Comparison of ENCODE assay signal across 27 mouse cellular contexts in the genomic region with DNA sequence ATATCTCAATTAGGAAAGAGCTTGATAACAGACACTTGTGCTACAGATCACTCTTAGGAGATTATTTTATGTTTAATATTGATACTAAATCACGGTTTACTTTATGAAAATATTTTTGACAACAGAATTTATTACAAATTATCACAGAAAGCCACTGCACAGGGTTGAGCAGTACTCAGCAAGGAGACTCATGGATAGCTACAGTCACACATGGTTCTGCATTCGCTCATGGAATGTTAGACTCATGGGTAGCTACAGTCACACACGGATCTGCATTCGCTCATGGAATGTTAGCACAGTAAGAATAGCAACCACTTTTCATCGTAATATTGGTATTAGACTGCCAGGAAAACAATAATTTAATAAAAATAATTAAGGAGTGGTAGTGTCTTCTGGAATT.
"Had no signal": no experiment of that assay in that cellular context is flagged by ENCODE, and none has a peak within 500 bp of the region (broad histone marks: within the 10 kb centered on the region; RNA-seq: fewer than 3 reads in every experiment).

No protein-coding gene starts in this region.

- H3K27me3 ChIP-seq: embryonic facial prominence, embryonic 12.5 days; embryonic facial prominence, embryonic 13.5 days; embryonic facial prominence, embryonic 15.5 days; forebrain, embryonic 12.5 days; forebrain, embryonic 13.5 days had no signal

- H3K4me1 ChIP-seq: embryonic facial prominence, embryonic 10.5 days; embryonic facial prominence, embryonic 12.5 days; embryonic facial prominence, embryonic 13.5 days; embryonic facial prominence, embryonic 15.5 days; forebrain, embryonic 10.5 days had no signal

- ATAC-seq: forebrain, postnatal 0 days had no signal

- H3K27ac ChIP-seq: embryonic facial prominence, embryonic 10.5 days; embryonic facial prominence, embryonic 12.5 days; embryonic facial prominence, embryonic 13.5 days; embryonic facial prominence, embryonic 15.5 days; forebrain, embryonic 10.5 days; forebrain, embryonic 12.5 days; forebrain, embryonic 13.5 days; gastrocnemius, adult 2 months; heart, adult 2 months had no signal

- H3K9ac ChIP-seq: embryonic facial prominence, embryonic 12.5 days; embryonic facial prominence, embryonic 13.5 days; embryonic facial prominence, embryonic 15.5 days; forebrain, embryonic 12.5 days; forebrain, embryonic 13.5 days; forebrain, postnatal 0 days had no signal

- H3K9me3 ChIP-seq: embryonic facial prominence, embryonic 10.5 days; embryonic facial prominence, embryonic 12.5 days; embryonic facial prominence, embryonic 13.5 days; embryonic facial prominence, embryonic 15.5 days; forebrain, embryonic 10.5 days; forebrain, embryonic 12.5 days; forebrain, embryonic 13.5 days had no signal

- H3K4me3 ChIP-seq: embryonic facial prominence, embryonic 10.5 days; embryonic facial prominence, embryonic 12.5 days; embryonic facial prominence, embryonic 13.5 days; embryonic facial prominence, embryonic 15.5 days; erythroblast, embryonic 14.5 days; forebrain, embryonic 10.5 days; forebrain, embryonic 12.5 days; forebrain, embryonic 13.5 days; gastrocnemius, adult 2 months; heart, adult 2 months had no signal

- H3K4me2 ChIP-seq: embryonic facial prominence, embryonic 12.5 days; embryonic facial prominence, embryonic 13.5 days; embryonic facial prominence, embryonic 15.5 days; forebrain, embryonic 12.5 days; forebrain, embryonic 13.5 days had no signal

- DNase-seq: cerebellum, adult 18-20 months; cerebellum, adult 2 months; cerebellum, adult 8-10 months; cerebellum, adult 9-10 months; cerebellum, adult 9-11 months; cerebellum, postnatal 10 days; cerebellum, postnatal 14 days; cerebellum, postnatal 25 days; cerebellum, postnatal 36 days; embryo, embryonic 11 days; forebrain, postnatal 0 days; gastrocnemius, adult 2 months; gastrocnemius, postnatal 10 days; gastrocnemius, postnatal 14 days; gastrocnemius, postnatal 25 days; gastrocnemius, postnatal 36 days; heart, adult 11 months; heart, adult 18-20 months; heart, adult 2 months had no signal

- H3K36me3 ChIP-seq: embryonic facial prominence, embryonic 10.5 days; embryonic facial prominence, embryonic 12.5 days; embryonic facial prominence, embryonic 13.5 days; embryonic facial prominence, embryonic 15.5 days; forebrain, embryonic 10.5 days; forebrain, embryonic 12.5 days had no signal
